Mouse (Mus musculus) hindbrain, postnatal 0 days (tissue): ENCODE data around the gene Lgals3bp. TPM values are rescaled to one million over a fixed set of nuclear protein-coding genes. Genes with fewer than 3 reads are reported as not detected.

Experiments
- ATAC-seq: fragments of 200-750 bp; cut with Nextera tagmentation; 2 replicates; pipeline ENCODE4 v1.8.0; 2017; ENCODE audit warnings: mild to moderate bottlenecking, moderate TSS enrichment, moderate library complexity
- DNase-seq: peaks from one replicate; pipeline ENCODE4 v3.0.0-alpha.2; 2015; ENCODE audit warnings: low spot score
- H3K27ac ChIP-seq: fragments of 300-500 bp; sonication (generic); 2 replicates; pipeline ENCODE4 v1.5.1; 2014; ENCODE audit warnings: mild to moderate bottlenecking
- H3K27me3 ChIP-seq: fragments of 300-500 bp; sonication (generic); 2 replicates; pipeline ENCODE4 v1.6.1; 2014; ENCODE audit warnings: low read length, mixed read lengths; ENCODE audit not compliant: insufficient read depth
- H3K36me3 ChIP-seq: fragments of 300-500 bp; sonication (generic); 2 replicates; pipeline ENCODE4 v1.6.1; 2014; ENCODE audit warnings: low read length, mixed read lengths; ENCODE audit not compliant: insufficient read depth
- H3K4me1 ChIP-seq: fragments of 300-500 bp; sonication (generic); 2 replicates; pipeline ENCODE4 v1.6.1; 2014; ENCODE audit warnings: antibody characterized with exemption, low read length, mixed read lengths; ENCODE audit not compliant: insufficient read depth
- H3K4me2 ChIP-seq: fragments of 300-500 bp; sonication (generic); 2 replicates; pipeline ENCODE4 v1.6.1; 2014; ENCODE audit warnings: low read depth, mild to moderate bottlenecking, low read length, moderate library complexity, mixed read lengths
- H3K4me3 ChIP-seq: fragments of 300-500 bp; sonication (generic); 2 replicates; pipeline ENCODE4 v1.5.1; 2014; ENCODE audit warnings: low read length
- H3K9ac ChIP-seq: fragments of 300-500 bp; sonication (generic); replicated peaks from 2 replicates; pipeline ENCODE4 v1.6.1; 2014; ENCODE audit warnings: mild to moderate bottlenecking, low read length, moderate library complexity, mixed read lengths
- H3K9me3 ChIP-seq: fragments of 300-500 bp; sonication (generic); 2 replicates; pipeline ENCODE4 v1.6.1; 2016; ENCODE audit warnings: low read length, mixed read lengths
- CTCF ChIP-seq: IDR thresholded peaks from 2 replicates; pipeline ENCODE4 v1.5.1; 2016; ENCODE audit warnings: antibody characterized with exemption, control low read depth, low read depth
- WGBS: fragments of 180-500 bp; shearing (Covaris S2); extraction: QIAGEN DNeasy Blood & Tissue Kit; methylation state at CpG from one replicate; pipeline ENCODE4 v1.1.7; 2014; 5-methylcytosine and 5-hydroxymethylcytosine counted together
- polyA plus RNA-seq: library from polyadenylated mRNA; unstranded; fragments of >200 nt; fragmentation: Nextera tagmentation; extraction: Ambion mirVana; gene quantifications from 2 replicates; pipeline ENCODE4 v1.2.1, GENCODE M21; 2015
- total RNA-seq: library from RNA; depleted of rRNA; stranded (reverse); fragments of >200 nt; gene quantifications from 2 replicates; pipeline ENCODE4 v1.2.3, GENCODE M21; 2014

Lgals3bp gene
- total and polyA plus RNA-seq, 2 experiments from 2014 or later = 18.5 to 25.5 TPM

GRCm38 (mm10) chr11:118360907-118361341 is 41.0 kb downstream of the Lgals3bp start:
- WGBS = 51% methylated on average over 10 of the region's 10 CpGs
- H3K36me3 ChIP-seq = no peaks in the 10 kb centered on the region
- H3K9me3 ChIP-seq = no peaks in the 10 kb centered on the region
- DNase-seq (peak; percentile 43), ATAC-seq (peak; percentile 21; the same call in 1 of the 2 replicates)
- no peak overlapping the region for H3K9ac ChIP-seq
- no peak overlapping the region for H3K4me2 ChIP-seq
- no peaks in the 10 kb centered on the region for H3K27me3 ChIP-seq
- H3K4me1 ChIP-seq = peaks cover 5% of the 10 kb centered on the region; the same call in 1 of the 2 replicates
- no peak overlapping the region for H3K4me3 ChIP-seq
- peak overlapping the region; percentile 26; the same call in 1 of the 2 replicates for H3K27ac ChIP-seq
- no peak for TF ChIP-seq CTCF

- no peak overlapping the region for H3K4me2 ChIP-seq
- TF ChIP-seq CTCF = no peak
- WGBS = 55% methylated on average over 7 of the region's 7 CpGs
- H3K9me3 ChIP-seq = no peaks in the 10 kb centered on the region
- no peaks in the 10 kb centered on the region for H3K27me3 ChIP-seq
- DNase-seq (no peak), ATAC-seq (0 out of 2 replicates have a peak, but pooled peaks have one; percentile 1)
- peaks cover 10% of the 10 kb centered on the region; the same call in 1 of the 2 replicates for H3K4me1 ChIP-seq
- H3K27ac ChIP-seq = peak overlapping the region; percentile 26; the same call in 1 of the 2 replicates
- no peaks in the 10 kb centered on the region for H3K36me3 ChIP-seq
- no peak overlapping the region for H3K4me3 ChIP-seq
- H3K9ac ChIP-seq = no peak overlapping the region
These were observed 41.4 kb downstream of the Lgals3bp start for GRCm38 (mm10) chr11:118360491-118360890.

- WGBS = 28% methylated on average over 6 of the region's 6 CpGs
- Histone ChIP-seq H3K36me3 (no peaks in the 10 kb centered on the region), H3K4me3 (peak within 1 kb of the TSS; percentile 87), H3K4me2 (peak within 1 kb of the TSS; percentile 96), H3K9me3 (no peaks in the 10 kb centered on the region), H3K27me3 (no peaks in the 10 kb centered on the region), H3K4me1 (peaks cover 23% of the 10 kb centered on the region), H3K27ac (peak within 1 kb of the TSS; percentile 92), H3K9ac (peak within 1 kb of the TSS; percentile 95)
- DNase-seq = no peak
- 0 out of 2 replicates have a peak, but pooled peaks have one; percentile 0 for ATAC-seq
- no peak for TF ChIP-seq CTCF
These were observed 46.3 kb downstream of the Lgals3bp start, which contains the start of gene Timp2 for GRCm38 (mm10) chr11:118355640-118356039. Gene Timp2 (minus strand): TSS chr11:118355740.

- H3K4me2 ChIP-seq = peak overlapping the region; percentile 96
- DNase-seq (peak; percentile 92), ATAC-seq (peak; percentile 94)
- peak overlapping the region; percentile 95 for H3K9ac ChIP-seq
- peaks cover 23% of the 10 kb centered on the region for H3K4me1 ChIP-seq
- peak overlapping the region; percentile 87 for H3K4me3 ChIP-seq
- no peaks in the 10 kb centered on the region for H3K36me3 ChIP-seq
- no peaks in the 10 kb centered on the region for H3K27me3 ChIP-seq
- WGBS = 1% methylated on average over 43 of the region's 43 CpGs
- H3K9me3 ChIP-seq = no peaks in the 10 kb centered on the region
- peak; percentile 54 for TF ChIP-seq CTCF
- peak overlapping the region; percentile 92 for H3K27ac ChIP-seq
These were observed 46.7 kb downstream of the Lgals3bp start for GRCm38 (mm10) chr11:118355205-118355604.

- no peaks in the 10 kb centered on the region for H3K36me3 ChIP-seq
- peak overlapping the region; percentile 92 for H3K27ac ChIP-seq
- peaks cover 23% of the 10 kb centered on the region for H3K4me1 ChIP-seq
- peak overlapping the region; percentile 87 for H3K4me3 ChIP-seq
- H3K9me3 ChIP-seq = no peaks in the 10 kb centered on the region
- peak; percentile 42 for DNase-seq
- peak; percentile 34 for ATAC-seq
- no peaks in the 10 kb centered on the region for H3K27me3 ChIP-seq
- H3K9ac ChIP-seq = peak overlapping the region; percentile 95
- TF ChIP-seq CTCF = no peak
- WGBS = 2% methylated on average over 34 of the region's 47 CpGs
- H3K4me2 ChIP-seq = peak overlapping the region; percentile 96
These were observed 47.2 kb downstream of the Lgals3bp start for GRCm38 (mm10) chr11:118354636-118355191.

GRCm38 (mm10) chr11:118349494-118349893 is 52.4 kb downstream of the Lgals3bp start:
- no peak for TF ChIP-seq CTCF
- no peak overlapping the region for H3K4me2 ChIP-seq
- ATAC-seq = no peak
- no peak overlapping the region for H3K4me3 ChIP-seq
- H3K36me3 ChIP-seq = no peaks in the 10 kb centered on the region
- no peaks in the 10 kb centered on the region for H3K9me3 ChIP-seq
- 86% methylated on average over 5 of the region's 5 CpGs for WGBS
- H3K27me3 ChIP-seq = no peaks in the 10 kb centered on the region
- H3K9ac ChIP-seq = no peak overlapping the region
- H3K27ac ChIP-seq = no peak overlapping the region
- no peak for DNase-seq
- H3K4me1 ChIP-seq = peaks cover 28% of the 10 kb centered on the region

- no peak for TF ChIP-seq CTCF
- no peak overlapping the region for H3K9ac ChIP-seq
- ATAC-seq = no peak
These were observed 53.0 kb downstream of the Lgals3bp start for GRCm38 (mm10) chr11:118348877-118349276.

More at GRCm38 (mm10) chr11:118348877-118349276, 53.0 kb downstream of the Lgals3bp start:
- WGBS = 80% methylated on average over 5 of the region's 5 CpGs
- Histone ChIP-seq H3K36me3 (no peaks in the 10 kb centered on the region), H3K9me3 (no peaks in the 10 kb centered on the region), H3K4me1 (peaks cover 26% of the 10 kb centered on the region), H3K4me2 (no peak overlapping the region), H3K27me3 (no peaks in the 10 kb centered on the region), H3K27ac (no peak overlapping the region), H3K4me3 (no peak overlapping the region)
- no peak for DNase-seq
